Mouse (Mus musculus) urinary bladder, adult 18-20 months (tissue): ENCODE measurements around the gene Cela3a.
A peak's percentile ranks its signal among the peaks of the same experiment; 100 is the strongest.

Experiments
- DNase-seq, 2 experiments: peaks; one replicate each; pipeline ENCODE4 v3.0.0; 2022; ENCODE audit warnings: low spot score in 2 of 2, mixed read lengths in 2 of 2

Cela3a gene

DNA sequence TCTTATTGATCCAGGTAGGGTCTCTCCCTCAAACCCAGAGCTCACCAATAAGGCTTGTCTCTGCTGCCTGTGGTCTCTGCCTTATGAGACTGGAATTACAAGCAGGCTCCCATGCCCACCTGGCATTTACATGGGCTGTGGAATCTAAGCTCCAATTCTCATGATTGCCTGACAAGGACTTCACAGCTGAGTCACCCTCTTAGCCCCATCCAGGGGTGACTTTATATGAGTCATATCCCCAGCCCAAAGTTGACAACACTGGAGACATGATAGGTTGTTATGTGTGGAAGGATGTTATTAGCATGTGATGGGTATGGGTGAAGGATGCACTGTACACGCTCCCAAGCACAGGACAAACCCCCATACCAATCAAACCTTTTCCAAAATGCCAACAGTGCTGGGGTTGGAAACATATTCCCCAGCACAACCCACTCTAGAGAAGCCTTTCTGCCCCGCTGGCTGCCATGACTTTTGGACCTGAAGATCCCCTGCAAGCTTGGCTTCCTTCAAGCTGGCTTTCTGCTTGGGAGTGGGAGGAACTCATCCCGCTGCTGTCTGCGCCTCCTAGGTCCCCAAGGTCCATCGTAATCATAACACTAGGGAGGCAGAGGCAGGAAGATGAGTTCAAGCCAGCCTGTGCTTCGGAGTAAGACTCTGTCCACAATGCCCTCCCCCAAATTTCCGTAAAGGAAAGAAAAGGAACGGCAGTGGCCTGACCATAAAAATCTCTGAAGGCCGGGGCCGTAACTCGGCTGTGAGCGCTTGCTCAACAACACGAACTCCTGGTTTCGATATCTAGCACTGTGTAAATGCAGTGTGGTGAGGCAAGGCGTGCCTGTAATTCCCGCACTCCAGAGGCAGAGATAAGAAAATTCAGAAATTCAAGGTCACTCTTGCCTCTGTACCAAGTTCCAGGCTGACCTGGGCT, 37.7 kb downstream of the Cela3a start:
- no peak for DNase-seq

DNA sequence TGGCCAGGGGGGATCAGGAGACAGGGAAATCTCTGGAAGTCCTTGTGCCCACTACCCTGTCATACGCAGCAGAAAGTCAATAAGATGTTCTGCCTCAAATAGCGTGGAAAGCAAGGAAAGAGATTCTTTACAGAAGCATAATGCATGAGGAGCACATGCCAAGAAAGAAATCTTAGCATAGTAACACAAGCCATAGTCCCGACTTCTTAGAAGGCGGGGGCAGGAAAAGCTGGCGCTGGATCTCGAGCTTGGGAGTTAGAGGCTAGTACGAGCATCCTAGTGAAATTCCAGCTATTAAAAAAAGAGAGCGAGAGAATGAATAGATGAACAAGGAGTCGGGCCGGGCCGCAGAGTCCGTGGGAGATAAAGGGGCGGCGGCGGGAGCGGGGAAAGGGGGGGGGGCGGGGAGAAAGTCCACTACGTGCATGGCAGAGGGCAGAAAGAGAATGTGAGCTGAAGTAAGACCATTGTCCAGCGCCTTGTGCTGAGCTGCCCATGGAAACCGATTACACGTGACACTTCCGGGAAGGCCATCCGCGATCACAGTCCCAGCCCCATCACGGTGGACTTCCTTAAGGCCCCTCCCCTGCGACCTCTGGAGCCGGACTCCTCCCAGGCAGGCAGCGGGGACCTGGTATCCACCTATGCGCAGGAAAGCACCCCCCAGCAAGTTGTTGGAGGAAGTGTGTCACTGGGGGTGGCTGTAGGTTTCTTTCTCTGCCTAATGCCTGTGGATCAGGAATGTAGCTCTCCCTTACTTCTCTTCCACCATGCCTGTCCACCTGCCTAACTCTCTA, 39.4 kb downstream of the Cela3a start:
- peak; percentile 31 to 48 for DNase-seq

DNA sequence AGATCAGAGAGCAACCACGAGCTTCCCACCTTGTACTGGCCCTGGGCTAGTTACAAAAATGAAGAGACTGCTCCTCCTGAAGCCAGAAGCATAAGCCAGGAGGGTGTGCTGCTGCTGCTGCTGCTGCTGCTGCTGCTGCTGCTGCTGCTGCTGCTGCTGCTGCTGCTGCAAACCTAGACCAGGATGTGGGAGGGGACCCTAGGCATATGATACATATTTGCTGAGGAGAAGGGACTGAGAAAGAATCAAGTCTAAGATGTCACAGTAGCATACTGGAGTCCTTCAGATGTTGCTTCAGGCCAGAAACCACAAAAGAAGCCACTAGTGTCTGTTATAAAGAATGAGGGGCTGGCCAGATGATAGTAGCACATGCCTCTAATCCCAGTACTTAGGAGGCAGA, 41.4 kb downstream of the Cela3a start:
- no peak for DNase-seq

DNA sequence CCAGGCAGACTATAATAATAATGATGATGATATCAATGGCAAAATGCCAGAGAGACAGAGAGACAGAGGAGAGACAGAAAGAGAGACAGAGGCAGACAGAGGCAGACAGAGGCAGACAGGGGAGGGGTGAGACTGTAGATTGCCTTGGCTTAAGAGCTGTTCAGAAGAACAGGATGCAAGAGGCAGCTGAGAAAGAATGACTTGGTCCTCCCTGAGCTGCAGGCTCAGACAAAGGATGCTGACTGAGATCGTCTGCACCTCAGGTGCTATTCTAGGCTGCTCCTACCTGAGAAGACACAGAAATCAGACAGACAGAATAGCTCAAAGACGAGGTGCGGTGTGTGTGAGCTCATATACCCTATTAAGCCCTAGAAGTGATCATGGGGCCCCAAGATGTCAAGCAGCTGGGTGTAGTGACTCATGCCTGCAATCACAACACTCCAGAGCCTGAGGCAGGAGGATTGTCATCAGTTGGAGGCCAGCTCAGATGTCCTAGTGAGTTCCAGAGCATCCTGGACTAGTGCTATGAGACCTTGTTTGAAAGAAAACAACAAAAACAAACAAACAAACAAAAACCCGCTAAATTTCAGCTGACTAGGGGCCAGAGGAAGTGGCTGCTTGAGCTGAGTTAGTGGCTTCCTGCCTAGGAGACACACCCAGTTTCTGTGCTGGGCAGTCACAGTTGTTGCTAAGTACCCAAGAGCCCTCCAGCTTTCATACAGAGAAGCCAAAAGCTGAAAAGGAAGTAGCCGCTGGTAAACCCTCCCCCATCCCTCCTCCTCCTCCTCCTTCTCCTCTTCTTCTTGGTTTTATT, 42.1 kb downstream of the Cela3a start:
- DNase-seq, result peak in 1 of 2 experiments; percentile 12

DNA sequence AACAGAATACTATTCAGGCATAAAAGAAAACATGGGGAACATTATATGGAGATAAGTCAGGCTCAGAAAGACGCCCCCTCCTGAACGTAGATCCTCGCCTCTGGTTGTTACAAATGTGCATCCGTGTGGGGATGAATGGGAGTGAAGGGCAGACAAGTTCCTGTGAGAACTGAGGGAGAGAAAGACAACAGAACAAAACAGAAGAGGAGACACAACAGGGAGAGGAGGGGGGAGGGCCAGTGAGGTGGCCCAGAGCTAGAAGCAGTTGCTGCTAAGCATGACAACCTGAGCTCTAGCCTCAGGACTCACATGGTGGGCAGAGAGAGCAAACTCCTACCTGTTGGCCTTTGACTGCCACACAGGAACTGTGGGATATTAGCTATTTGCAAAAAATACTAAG, 43.5 kb downstream of the Cela3a start:
- no peak for DNase-seq

DNA sequence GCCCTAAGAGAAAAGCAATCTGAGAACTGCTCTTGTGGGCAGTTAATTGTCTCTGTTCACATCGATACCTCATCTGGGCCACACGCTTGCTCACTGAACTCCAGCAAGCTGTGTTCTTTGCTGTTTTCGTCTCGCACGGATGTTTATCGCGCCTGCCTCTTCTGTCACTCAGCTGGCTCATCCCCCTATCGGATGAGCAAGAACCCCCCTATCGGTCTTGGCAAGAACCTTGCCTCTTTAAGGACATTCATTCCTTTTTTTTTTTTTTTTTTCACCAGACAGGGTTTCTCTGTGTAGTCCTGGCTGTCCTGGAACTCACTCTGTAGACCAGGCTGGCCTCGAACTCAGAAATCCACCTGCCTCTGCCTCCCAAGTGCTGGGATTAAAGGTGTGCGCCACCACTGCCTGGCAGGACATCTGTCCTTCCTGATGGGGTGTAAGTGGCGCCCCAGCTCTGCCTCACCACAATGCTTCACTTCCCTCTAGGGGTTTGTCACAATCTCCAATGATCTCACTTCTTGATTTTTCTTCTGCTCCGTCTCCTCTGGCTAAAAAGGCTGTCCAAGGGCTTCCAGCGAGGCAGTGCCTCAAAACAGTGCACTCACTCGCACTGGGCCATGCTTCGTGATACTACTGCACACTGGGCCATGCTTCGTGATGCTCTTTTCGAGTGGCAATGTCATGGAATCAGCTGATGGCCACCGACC, 44.1 kb downstream of the Cela3a start:
- no peak for DNase-seq

DNA sequence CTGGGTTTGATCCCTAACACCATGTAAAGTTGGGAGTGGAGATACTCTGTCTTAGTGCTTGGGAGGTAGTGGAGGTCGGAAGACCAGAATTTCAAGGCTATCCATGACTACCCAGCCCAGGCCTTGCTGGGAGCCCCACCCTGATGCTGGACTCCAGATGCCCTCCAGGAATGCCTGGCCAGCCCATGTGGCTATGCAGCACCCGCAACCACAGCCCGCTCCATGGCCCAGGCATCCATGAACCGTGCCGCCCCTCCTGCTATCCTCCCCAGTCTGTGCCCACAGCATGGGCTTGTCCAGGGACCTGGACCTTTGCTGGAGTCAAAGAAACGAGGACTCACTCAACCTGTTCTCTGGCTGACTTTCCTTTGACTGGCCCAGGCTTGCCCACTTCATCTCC, 44.8 kb downstream of the Cela3a start:
- no peak for DNase-seq

DNA sequence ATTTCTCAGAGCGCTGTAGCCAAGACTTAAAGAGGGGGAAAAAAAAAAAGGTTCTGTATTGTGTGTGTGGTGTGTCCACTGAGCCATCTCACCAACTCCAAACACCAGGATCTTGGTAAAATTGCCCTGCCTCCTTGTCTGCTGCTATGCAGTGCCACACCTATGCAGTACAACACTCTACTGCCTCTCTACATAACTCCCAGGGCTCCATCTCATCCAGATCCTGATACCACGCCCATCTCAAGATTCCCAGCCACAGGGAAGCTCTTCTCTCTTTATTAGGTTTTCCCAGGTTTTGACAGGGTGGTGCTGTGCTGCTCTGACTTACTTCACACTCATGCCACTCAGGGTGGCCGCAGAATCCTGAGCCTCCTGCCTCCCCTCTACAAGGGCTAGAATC, 48.6 kb downstream of the Cela3a start:
- no peak for DNase-seq

DNA sequence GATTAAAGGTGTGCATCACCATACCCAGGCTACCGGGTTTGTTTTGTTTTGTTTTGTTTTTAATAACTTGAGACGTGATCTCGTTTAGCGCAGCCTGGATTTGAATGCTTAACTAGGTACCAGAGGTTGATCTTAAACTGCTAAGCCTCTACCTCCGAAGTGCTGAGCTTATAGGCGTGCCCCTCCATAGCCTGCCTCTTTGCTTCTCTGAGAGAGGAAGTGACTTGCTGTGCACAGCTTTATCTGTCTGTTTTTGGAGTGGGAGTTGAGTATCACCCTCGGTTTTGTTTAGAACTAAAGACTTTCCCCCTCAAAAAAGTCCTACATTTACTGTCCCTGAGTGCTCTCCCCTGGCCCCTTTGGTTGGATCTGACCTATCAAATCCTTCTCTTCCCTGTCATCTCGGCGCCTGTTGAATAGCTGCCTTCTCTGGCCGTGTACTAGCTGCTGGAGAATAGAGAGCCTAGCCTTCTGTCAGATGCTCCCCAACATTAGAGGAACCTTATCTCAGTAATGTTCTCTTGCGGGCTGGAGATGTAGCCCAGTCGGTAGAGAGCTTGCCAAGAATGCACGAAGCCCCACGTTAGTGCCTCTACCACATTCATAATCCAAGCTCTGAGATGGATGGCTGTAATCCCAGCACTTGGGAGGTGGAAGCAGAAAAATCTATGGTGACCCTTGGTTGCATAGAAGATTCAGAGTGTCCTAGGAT, 51.1 kb downstream of the Cela3a start:
- no peak for DNase-seq

DNA sequence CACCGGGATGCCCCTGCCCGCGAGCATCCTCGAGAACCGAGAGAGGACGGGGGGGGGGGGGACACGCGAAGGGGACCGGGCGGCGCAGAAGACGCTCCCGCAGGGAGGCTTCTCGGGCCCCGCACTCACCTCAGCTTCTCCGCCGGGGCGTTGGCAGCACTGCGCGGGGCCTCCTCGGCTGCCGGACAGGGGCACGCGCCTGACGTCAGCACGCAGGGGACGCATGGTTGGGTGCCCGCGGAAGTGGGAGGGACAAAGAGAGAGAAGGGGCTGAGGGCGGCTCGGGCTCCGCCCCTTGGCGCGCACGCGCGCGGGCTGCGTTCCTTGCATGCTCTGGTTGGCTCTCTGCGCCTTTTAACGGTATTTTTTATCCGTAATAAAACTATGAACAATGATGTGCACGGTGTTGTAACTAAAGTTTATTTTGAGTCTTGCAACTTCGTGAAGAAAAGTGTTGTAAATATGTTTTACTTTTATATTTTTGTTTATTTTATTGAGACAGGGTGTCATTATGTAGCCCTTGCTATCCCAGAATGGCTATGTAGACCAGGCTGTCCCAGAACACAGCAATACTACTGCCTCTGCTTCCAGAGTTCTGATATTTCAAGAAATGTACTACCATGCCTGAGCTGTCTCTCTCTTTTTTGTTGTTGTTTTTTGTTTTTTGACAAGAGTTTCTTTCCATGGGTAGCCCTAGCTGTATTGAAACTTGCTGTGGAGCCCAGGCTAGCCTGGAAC, 51.9 kb downstream of the Cela3a start, which contains the start of gene Cdc42:
Gene Cdc42 (minus strand): TSS at position 204 of the 738 bp plus-strand sequence.
- DNase-seq, result peak; percentile 97 to 98

DNA sequence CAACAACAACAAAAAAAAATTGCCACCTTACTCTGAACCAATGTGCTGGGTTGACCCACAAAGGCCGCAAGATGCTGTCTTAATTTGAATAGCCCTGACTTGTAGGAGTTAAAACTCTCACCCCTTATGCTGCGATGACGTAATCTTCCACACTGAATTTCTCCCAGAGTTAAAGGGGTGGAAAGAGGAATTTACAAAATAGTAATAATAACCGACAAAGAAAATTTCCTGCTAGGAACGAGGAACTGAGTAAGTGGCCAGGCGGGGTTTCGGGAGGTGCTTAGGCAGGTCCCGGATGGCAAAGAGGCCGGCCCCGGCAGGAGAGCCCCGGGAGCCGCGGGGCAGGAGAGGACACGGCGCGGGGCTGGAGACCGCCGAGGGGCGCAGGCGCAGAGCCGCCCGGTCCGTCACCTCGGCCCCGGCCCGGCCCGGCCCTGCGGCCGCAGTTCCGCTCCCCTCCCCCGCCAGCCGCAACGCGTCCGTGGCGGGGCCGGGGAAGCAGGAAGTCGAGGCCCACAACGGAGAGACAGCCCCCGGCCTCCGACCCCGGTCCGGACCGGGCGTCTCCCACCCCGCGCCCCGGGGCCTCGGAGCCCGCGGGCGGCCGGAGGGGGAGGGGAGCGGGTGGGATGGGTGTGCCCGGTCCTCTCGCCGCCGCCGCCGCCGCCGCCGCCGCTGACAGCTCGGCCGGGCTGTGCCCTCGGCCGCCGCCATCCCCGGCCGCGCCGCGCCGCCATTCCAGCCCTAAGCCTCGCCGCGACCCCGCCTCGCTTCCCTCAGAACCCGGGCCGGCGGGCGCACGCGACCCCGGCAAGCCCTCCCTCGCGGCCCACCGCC, 52.7 kb downstream of the Cela3a start:
- DNase-seq, result peak; percentile 49 to 53
